Mouse (Mus musculus) kidney, postnatal 4 days (tissue): ENCODE measurements around the gene Bglap3.
A peak's percentile ranks its signal among the peaks of the same experiment; 100 is the strongest.
"Not testable (repeated sequence)": the region's sequence is repeated elsewhere in the genome, so short reads cannot be mapped to it uniquely, and the experiment has no call there.

Experiments used
- DNase-seq, 2 experiments: peaks; one replicate each; pipeline ENCODE4 v3.0.0; 2021; ENCODE audit warnings: mixed read lengths in 2 of 2

The Bglap3 gene

GRCm38 (mm10) chr3:88372643-88373042, at the start of gene Bglap3:
Bglap3 (minus strand) TSS chr3:88372743.
- DNase-seq, result not testable (repeated sequence)

GRCm38 (mm10) chr3:88422020-88422720, 49.6 kb upstream of the Bglap3 start:
- peak in 1 of 2 experiments; percentile 31 for DNase-seq

GRCm38 (mm10) chr3:88420771-88421170, 48.2 kb upstream of the Bglap3 start:
- no peak for DNase-seq

- no peak for DNase-seq
These were observed 45.5 kb upstream of the Bglap3 start for GRCm38 (mm10) chr3:88418016-88418415.

GRCm38 (mm10) chr3:88415668-88416067, 43.1 kb upstream of the Bglap3 start:
- DNase-seq, result no peak

- no peak for DNase-seq
These were observed 40.1 kb upstream of the Bglap3 start for GRCm38 (mm10) chr3:88412636-88413035.

GRCm38 (mm10) chr3:88411681-88412080, 39.1 kb upstream of the Bglap3 start:
- DNase-seq, result no peak

GRCm38 (mm10) chr3:88410645-88411031, 38.1 kb upstream of the Bglap3 start:
- peak; percentile 37 to 56 for DNase-seq

GRCm38 (mm10) chr3:88409741-88410644, 37.5 kb upstream of the Bglap3 start, which contains the start of gene Pmf1:
Pmf1 (minus strand) TSS chr3:88410331.
- DNase-seq, result peak; percentile 96 to 97

GRCm38 (mm10) chr3:88408953-88409352, 36.4 kb upstream of the Bglap3 start:
- DNase-seq, result no peak

- DNase-seq, result no peak
These were observed 35.0 kb upstream of the Bglap3 start for GRCm38 (mm10) chr3:88407529-88407928.

GRCm38 (mm10) chr3:88407090-88407489, 34.5 kb upstream of the Bglap3 start:
- peak; percentile 65 to 78 for DNase-seq

- DNase-seq, result no peak
These were observed 31.1 kb upstream of the Bglap3 start for GRCm38 (mm10) chr3:88403522-88404230.

GRCm38 (mm10) chr3:88398666-88399065, 26.1 kb upstream of the Bglap3 start:
- no peak for DNase-seq

- DNase-seq, result no peak
These were observed 23.2 kb upstream of the Bglap3 start for GRCm38 (mm10) chr3:88395742-88396141.

GRCm38 (mm10) chr3:88395288-88395687, 22.7 kb upstream of the Bglap3 start:
- no peak for DNase-seq

- no peak for DNase-seq
These were observed 21.3 kb upstream of the Bglap3 start for GRCm38 (mm10) chr3:88393776-88394375.

- no peak for DNase-seq
These were observed 11.8 kb upstream of the Bglap3 start, which contains the start of gene Bglap for GRCm38 (mm10) chr3:88384364-88384763. Bglap (minus strand) TSS chr3:88384464.

- DNase-seq, result not testable (repeated sequence)
These were observed 9.8 kb upstream of the Bglap3 start for GRCm38 (mm10) chr3:88382383-88382782.

GRCm38 (mm10) chr3:88381389-88382315, 9.1 kb upstream of the Bglap3 start:
- DNase-seq, result peak; percentile 59 to 71

GRCm38 (mm10) chr3:88378599-88378998, 6.1 kb upstream of the Bglap3 start, which contains the start of gene Bglap2:
Bglap2 (minus strand) TSS chr3:88378699.
- not testable (repeated sequence) for DNase-seq
